Mouse (Mus musculus): ENCODE measurements around the gene Creb5.
A peak's percentile ranks its signal among the peaks of the same experiment; 100 is the strongest.

Gene Creb5

DNA sequence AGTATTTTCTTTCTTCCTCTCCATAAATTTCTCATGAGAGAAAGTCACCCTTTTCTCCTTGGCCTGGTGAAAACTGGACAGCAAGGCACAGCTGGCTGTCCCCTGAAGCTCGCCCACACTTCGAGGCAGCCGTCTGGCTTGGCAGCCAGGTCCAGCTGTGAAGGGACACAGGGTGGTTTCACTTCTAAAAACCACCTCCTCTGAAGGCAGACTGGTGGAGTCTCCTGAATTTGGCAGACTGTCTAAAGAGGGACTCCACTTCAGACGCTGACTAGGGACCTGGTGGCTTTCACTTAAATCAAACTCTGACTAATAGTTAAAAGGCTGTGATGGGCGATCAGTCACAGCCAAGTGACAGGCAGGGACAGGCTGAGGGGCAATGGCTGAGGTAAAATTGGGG is 365.6 kb downstream of the Creb5 start:
- no peak for DNase-seq

DNA sequence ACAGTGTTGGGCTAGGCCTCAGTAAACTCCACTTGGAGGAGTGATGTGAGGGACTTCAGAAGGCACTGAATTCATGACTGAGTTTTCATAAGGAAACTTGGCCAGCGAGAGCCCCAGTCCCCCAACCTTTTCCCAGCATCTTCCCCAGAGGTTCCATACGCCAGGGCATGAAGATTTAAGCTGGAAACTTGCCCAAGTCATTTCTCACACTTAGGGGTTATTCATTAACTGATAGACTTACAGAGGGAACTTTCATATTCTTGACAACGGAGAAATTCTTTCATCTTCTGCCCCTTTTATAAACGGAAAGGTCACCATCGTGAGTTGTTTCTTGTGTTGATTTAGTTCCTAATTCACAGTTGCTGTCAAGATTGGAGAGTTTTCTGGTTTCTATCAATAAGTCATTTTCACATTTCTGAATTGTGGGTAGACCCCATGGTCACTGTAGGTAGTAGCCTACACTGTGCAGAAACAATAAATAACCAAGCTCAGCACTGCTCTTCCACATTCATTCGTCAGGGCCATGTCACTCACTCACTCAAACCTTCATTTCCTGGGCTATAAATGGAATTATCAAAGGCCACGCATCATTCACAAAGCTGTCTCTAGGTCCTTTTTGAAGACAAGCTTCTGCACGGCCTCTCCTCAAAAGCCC is 366.8 kb downstream of the Creb5 start:
- DNase-seq, result no peak

GRCm38 (mm10) chr6:53654361-53654824 is 367.3 kb downstream of the Creb5 start:
- no peak for DNase-seq

GRCm38 (mm10) chr6:53656466-53656865 is 369.4 kb downstream of the Creb5 start:
- no peak for DNase-seq

DNA sequence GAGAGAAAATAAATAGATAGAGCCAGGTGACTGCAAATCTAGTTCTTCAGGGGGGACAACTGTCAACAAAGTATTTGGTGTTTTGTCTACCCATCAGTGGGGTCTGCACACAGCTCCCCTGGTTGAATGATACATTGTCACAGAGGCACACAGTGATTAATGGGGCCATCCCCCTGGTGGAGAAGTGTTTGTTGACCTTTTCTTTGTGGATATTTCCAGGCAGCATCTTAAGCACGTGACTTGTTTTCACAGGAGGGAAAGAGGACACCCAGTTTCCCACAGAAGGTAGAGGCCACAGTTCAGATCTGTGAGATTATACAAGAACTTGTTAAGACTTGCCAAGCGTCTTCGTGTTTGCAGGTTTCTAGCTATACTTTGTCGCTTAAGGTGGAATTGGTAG is 370.4 kb downstream of the Creb5 start:
- DNase-seq, result no peak

- DNase-seq, result peak; percentile 34 to 60
These were observed 376.1 kb downstream of the Creb5 start for GRCm38 (mm10) chr6:53662858-53663833.

- DNase-seq, result no peak
These were observed 377.7 kb downstream of the Creb5 start for GRCm38 (mm10) chr6:53664759-53665158.

- DNase-seq, result no peak
These were observed 379.4 kb downstream of the Creb5 start for GRCm38 (mm10) chr6:53666503-53666902.

GRCm38 (mm10) chr6:53678307-53678706 is 391.2 kb downstream of the Creb5 start:
- no peak for DNase-seq

- no peak for DNase-seq
These were observed 393.0 kb downstream of the Creb5 start for GRCm38 (mm10) chr6:53680046-53680445.

DNA sequence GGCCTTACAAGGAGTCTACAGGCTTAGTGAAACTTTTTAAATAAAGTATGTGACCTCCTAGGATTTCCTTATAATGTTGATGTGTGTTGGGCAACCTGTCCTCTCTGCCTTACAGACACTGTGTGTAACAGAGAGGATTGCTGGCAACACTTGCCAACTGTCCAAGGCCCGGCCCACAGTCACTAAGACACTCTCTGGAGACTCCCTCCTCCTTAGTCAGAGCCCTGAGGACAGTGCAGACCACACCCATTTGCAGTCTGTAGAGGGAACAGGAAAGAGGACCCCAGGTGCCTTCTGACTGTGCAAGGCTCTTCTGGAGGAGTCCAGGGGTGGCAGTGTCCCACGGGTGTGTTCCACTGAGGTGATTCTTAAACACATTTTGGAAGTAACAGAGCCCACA is 397.3 kb downstream of the Creb5 start:
- DNase-seq, result no peak

DNA sequence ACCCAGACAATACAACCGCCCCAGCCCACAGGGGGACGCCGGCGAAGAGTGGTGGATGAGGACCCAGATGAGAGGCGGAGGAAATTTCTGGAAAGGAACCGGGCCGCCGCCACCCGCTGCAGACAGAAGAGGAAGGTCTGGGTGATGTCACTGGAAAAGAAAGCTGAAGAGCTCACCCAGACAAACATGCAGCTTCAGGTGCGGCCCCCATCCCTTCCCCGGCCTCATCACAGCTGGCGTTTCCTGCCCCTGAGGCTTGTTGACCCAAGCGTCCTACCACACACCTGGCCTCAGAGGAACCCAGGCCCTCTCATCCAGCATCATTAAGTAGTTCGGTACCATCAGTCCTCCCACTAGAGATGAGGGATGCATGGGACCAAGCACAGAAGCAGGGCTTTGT is 398.3 kb downstream of the Creb5 start:
- no peak for DNase-seq

DNA sequence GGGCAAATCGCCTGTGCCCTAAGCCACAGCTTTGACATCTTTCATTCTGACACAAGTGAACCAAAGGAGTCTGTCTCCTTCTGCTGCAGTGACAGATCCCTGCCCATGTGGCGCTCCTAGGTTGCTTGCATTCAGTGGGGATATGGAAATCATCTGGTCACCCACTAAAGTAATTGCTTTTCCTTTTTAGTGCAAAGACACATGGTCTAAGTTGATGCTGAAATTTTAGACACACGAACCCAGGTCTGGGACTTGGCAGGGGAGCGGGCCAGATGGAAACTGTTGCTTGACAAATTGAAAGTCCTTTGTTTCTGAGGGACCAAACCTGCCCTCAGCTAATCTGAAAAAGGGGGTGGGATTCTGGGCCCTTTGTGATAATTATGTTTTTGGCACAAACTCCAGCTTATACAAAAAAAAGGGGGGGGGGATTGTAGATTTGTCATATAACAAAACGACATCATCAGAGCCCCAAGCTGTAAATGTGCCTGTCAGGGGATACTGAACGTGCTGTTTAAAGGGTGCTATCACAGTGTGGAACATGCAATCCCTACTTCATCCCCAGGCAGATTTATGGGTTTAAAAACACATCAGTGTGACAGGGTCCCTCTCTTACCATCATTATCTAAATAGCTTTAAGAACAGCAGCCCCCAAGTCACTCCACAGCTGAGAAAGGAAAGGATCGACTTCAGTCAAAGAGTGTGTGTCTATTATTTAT is 401.9 kb downstream of the Creb5 start:
- peak; percentile 33 to 54 for DNase-seq

DNA sequence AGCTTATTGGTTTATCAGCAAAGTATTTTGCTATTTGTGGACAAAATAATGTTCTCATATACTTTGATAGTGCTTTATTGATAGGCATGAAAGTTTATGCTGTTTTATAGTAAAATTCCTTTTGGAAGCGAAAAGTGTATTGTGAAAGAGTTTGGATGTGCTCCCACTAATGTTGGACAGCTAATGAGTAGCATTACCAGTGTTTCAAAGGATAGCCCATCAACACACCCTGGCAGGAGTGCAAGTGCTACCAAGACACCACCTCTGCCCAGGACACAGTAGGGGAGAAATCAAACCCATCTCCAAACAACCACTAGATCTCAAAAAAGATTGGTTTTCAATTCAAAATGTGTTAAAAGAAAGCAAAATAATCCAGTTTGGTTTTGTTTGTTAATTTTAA is 403.9 kb downstream of the Creb5 start:
- no peak for DNase-seq

- peak; percentile 89 to 94 for DNase-seq
These were observed 408.1 kb downstream of the Creb5 start for GRCm38 (mm10) chr6:53695216-53695615.

DNA sequence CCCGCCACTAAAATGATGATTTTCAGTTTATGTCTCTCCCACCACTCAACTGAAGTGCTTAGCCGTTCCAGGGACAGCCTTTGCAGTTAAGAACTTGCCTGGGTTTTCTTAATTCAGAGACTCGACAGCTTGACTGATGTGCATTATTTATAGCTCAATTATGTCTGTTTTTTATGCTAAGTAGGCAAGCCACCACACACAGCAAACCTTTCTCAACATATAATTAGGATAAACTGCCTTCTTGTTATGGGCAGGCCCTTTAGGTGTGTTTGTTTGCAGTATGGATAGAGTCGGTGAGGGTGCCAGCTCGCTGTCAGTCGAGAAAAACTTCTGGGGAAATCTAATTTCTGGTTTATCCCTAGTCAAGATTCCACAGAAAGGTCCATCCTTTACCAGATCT is 409.4 kb downstream of the Creb5 start:
- no peak for DNase-seq

- peak; percentile 83 to 90 for DNase-seq
These were observed 409.9 kb downstream of the Creb5 start for GRCm38 (mm10) chr6:53696921-53697320.

- DNase-seq, result peak; percentile 22 to 42
These were observed 411.2 kb downstream of the Creb5 start for GRCm38 (mm10) chr6:53698128-53698749.

DNA sequence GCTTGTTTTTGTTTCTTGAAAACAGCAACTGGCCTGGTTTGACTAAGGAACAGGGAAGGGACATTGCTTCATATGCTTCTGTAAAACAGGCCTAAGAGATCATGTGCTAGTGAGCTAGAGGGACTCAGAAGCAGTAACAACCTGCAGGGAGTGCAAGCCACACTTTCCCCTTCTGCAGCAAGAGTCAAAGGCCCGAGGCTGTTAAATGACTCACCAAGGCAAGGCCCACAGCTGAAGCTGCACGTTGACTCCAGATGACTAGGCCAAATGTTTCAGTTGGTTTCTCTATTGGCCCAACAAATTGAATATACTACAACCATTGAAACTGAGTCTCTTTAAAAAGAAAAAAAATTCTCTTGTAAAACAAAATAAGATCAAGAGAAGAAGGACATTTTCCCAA is 417.4 kb downstream of the Creb5 start:
- no peak for DNase-seq

DNA sequence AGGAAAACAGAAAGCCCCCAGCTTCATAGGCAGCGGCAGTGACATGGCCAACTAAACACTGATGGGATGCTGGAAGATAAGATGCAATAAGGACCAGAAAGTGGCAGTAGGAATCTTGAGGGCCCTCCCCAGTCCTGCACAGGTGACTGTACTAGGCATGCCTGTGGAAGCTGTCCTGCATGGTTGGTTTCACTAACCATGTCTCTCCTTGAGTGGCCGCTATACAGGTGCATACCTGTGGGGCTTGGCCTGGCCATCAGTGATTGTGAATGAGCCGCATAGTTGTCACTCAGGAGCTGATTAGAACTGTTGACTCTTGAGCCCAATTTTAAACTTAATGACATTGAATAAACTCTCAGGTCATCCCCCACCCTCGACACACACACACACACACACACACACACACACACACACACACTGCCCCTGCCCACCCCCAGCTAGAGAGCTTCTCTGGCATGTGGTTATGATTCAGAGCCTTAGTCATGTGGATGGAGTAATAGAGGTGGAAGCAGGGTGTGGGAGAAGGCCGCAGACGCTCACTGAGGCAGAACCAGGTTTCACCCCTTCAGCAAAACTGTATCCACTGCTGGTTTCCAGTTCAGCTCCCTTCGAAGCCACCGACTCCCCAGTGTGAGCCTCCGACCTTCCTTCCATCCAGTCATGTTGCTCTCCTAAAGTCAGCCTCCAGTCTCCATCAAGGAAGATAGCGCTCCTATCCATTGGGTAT is 419.7 kb downstream of the Creb5 start:
- DNase-seq, result no peak

DNA sequence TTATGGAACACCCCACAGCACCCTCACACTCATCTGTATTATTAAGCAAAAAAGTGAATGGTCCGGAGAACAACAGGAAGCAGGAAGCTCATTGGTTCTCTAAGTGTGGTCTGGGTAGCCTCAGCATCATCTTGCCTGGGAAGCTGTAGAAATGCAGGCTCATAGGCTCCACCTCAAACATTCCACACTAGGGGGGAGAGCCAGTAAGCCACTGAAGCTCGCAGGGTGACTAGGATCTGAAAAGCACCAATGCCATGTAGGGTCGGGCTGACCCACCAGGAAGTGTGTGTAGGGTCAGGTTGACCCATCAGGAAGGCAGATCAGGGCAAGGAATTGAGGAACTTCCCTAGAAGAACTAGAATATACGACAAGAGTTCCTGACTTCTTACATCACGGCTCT is 420.7 kb downstream of the Creb5 start:
- DNase-seq, result no peak

Data from cerebellum, postnatal 10 days (tissue).